Mouse (Mus musculus): Measurements from ENCODE around the gene Neu1.
"Not testable (repeated sequence)": the region's sequence is repeated elsewhere in the genome, so short reads cannot be mapped to it uniquely, and the experiment has no call there.

Gene Neu1

DNA sequence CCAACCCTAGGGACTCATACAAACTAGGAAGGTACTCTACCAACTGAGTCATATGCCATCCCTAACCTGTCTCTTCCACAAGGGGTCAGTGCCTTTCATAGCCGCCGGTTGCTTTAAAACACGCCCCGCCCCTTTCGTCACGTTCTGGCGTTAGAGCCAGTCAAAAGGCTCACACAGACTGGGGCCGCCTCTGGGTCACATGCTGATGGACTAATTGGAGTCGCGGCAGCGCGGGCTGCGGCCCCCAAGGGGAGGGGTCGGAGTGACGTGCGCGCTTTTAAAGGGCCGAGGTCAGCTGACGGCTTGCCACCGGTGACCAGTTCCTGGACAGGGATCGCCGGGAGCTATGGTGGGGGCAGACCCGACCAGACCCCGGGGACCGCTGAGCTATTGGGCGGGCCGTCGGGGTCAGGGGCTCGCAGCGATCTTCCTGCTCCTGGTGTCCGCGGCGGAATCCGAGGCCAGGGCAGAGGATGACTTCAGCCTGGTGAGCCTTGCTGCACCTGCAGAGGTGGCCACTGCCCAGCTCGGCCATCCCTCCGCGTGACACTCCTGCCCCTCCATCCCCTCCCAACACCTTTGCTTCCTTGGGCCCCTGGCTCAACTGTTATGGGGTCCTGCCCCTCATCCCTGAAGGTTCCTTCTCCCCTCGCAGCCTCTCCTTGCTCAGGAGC lies at the start of gene Neu1:
Gene Neu1 (plus strand): TSS at position 193 of the 674 bp plus-strand sequence.
- DNase-seq (ENCODE audit: low read depth in 2 of 2, low spot score in 2 of 2): peak; percentile 91 to 93

DNA sequence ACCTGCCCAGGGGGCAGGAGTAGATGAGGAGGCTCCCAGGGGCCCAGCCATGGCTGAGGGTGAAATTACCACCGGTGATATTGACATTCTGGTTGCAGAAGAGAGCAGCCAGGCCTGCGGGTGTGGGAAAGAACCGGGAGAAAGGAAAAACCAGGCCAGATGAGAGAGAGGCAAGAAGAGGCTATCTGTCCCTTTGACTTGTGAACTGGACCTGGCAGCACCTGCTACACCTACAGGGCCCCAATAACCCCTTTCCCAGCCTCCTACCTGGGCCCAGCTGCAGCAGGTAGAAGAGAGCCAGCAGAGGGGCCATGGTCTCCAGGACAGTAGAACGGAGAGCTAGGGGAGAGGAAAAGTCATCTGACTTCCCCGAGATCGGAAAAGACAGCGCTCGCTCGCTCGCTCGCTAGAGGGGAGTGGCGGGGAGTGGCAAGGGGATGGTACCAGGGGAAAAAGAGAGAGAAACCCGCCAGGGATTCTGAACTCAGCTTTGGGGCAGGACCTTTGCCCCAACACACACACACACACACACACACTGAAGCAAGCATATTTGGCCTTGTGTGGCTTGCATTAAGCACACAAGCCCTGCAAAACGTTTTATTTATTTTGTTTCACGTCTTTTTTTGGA lies 49.3 kb upstream of the Neu1 start, which contains the start of gene Gm20547:
Gene Gm20547 (minus strand): TSS at position 360 of the 628 bp plus-strand sequence.
- no peak for DNase-seq (ENCODE audit: low read depth in 2 of 2, low spot score in 2 of 2)

DNA sequence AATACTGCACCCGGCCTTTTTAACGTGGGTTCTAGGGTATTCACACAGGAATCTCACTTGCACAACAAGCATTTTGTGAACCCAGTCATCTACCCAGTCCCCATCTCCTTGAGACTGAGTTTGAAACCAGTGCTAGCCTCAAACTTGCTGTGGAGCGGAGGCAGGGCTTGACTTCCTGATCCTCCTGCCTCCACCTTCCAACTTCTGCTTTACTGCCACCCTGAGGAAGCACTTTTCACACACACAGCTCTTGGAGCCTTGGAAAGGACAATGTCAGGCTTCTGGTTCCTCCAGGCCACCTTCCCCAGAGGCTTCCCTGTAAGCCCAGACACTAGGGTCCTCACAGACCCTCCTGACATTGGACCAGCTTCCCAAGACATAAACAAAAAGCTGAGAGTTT lies 47.7 kb upstream of the Neu1 start:
- no peak for DNase-seq (ENCODE audit: low read depth in 2 of 2, low spot score in 2 of 2)

DNA sequence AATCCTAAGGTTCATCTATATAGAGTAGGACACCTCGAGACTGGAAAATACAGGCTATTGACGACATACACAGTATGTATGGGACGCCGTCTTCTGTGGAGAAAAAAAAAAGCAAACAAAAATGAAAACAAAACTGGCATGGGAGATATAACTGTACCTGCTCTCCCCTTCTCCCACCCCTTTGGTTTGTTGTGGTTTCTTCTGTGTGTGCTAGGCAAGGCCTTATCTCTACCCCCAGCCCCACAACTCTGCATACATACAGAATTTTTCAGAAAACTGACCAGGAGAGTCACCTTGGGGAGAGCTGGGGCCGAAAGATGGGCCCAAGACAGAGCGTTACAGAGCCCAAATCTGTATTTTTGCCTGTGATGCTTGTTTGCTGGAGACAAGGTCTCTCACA lies 46.3 kb upstream of the Neu1 start:
- DNase-seq (ENCODE audit: low read depth in 2 of 2, low spot score in 2 of 2): no peak

DNA sequence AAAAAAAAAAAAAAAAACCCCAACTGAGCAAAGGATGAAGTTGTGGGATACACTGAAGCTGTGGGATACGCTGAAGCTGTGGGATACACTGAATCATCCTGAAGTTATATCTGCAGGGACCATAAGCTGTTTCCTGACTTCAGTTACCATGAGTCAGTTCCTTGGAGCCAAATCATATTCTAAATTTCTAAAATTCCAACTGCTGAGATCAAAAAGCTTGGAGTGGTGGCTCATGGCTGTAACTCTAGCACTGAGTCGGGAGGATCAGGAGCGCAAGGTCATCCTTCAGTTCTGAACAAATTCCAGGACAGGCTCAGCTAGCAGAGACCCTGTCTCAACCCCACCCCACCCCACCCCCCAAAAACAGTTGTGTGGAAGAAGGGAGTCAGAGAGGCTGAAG lies 45.4 kb upstream of the Neu1 start:
- no peak for DNase-seq (ENCODE audit: low read depth in 2 of 2, low spot score in 2 of 2)

DNA sequence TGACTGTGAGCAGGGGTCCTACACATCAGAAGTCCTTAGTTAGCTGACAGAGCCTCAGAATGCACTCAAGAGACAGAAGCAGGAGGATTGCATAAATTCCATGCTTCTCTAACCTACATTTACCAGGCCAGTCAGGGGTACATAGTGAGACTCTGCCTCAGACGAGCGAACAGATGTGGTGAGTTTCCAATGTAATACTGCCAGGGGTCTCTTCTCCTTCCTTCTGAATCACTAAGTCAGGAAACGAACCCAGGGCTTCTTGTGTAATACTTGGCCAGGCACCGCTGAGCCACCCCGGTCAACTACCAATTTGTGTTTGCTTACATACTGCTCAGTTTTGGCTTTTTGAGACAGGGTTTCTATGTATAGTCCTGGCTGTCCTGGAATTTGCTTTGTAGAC lies 43.1 kb upstream of the Neu1 start:
- no peak for DNase-seq (ENCODE audit: low read depth in 2 of 2, low spot score in 2 of 2)

DNA sequence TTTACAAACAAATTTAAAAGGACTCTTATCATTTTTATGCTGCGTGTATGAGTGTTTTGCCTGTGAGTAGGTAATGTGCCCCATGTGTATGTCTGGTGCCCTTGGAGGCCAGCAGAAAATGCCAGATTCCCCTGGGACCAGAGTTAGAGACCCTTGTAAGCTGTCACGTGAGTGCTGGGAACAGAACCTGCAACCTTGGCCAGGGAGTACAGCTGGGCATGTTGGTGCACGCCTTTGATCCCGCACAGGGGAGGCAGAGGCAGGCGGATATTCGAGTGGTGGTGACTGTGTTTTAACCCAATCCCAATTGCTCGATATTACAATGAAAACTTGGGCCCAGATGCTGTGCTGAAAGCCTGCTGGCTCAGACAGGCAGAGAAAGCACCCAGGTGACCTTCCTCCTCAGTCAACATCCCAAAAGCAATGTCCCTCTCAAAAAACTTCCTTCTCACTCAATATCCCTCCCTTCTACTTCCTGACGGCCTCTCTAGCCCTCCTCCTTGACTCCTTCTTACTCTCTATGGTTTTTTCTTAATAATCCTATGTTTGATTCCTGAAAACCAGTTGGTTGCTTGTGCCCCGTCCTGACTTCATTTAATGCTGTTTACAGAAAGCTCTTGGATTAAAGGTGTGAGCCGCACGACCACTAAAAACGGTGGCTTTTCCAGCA lies 40.8 kb upstream of the Neu1 start:
- DNase-seq (ENCODE audit: low read depth in 2 of 2, low spot score in 2 of 2): no peak

DNA sequence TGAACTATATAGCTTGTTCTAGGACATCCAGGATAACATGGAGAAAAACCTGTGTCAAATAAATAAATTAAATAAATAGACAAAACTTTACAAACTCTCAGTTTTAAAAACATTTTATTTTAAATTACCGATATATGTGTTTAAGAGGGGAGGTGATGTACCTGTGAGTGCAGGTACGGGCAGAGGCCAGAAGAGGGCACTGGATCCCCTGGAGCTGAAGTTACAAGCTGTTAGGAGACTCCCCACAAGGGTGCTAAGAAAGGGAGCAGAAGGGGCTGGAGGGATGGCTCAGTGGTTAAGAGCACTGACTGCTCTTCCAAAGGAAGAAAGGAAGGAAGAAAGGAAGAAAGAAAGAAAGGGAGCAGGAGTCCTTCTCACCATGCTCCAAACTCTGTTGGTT lies 39.7 kb upstream of the Neu1 start:
- DNase-seq (ENCODE audit: low read depth in 2 of 2, low spot score in 2 of 2): no peak

DNA sequence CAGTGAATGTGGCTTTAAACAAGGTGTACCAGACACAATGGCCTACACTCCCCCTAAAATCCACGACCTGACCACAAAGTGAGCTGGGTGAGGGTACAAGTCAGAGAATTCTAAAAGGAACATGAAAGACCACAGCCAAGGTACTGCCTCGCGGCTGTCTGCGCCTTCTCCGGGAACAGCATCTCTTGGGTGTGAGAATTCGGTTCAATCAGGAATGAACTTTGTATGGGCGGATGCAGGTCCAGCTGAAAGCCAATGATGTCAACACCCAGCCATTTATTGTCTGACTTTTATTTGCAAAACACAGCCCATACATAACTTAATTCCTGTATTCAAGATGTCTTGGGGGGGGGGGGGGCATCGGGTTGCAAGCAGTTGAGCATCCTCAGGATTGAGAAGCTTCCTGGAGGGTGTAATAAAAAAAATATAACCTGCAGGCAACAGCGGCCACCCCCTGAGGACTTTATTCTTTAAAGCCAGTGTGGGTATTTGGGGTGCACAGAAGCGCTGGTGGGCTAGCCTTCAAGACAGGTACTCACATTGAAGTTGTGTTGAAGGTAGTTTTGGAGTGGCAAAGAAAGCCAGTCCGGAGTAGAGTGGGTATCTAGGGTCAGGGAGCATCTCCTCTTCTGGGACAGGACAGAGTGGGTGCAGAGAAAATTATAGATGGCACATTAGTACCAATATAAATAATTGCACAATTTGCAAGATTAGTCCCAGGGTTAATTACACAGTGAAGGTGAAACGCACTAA lies 37.8 kb upstream of the Neu1 start:
- DNase-seq (ENCODE audit: low read depth in 2 of 2, low spot score in 2 of 2): no peak

DNA sequence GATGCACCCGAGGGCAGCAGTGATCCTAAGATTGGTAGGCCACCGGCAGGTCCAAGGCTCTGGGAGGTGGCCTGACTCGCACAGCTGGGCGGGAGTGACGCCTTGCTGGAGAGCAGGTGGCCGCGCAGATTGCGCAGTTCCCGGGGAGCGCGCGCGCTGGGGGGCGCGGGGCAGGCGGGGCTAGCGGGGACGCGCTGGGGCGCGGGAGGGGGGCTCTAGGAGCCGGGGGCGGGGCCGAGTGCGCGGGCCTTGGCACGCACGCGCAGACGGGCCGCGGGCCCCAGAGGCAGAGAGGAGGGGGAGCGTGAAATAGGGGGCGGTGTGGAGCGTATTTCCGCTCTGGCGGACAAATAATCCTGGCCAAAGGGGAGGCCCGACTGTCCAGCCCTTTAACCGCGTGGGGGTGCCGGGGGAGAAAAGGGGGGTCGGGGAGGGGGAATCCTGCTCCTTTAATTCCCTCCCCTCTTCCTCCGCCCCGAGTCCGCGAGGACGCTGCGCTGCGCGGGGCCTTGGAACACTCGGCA lies 36.9 kb upstream of the Neu1 start:
- peak; percentile 64 to 74 for DNase-seq (ENCODE audit: low read depth in 2 of 2, low spot score in 2 of 2)

DNA sequence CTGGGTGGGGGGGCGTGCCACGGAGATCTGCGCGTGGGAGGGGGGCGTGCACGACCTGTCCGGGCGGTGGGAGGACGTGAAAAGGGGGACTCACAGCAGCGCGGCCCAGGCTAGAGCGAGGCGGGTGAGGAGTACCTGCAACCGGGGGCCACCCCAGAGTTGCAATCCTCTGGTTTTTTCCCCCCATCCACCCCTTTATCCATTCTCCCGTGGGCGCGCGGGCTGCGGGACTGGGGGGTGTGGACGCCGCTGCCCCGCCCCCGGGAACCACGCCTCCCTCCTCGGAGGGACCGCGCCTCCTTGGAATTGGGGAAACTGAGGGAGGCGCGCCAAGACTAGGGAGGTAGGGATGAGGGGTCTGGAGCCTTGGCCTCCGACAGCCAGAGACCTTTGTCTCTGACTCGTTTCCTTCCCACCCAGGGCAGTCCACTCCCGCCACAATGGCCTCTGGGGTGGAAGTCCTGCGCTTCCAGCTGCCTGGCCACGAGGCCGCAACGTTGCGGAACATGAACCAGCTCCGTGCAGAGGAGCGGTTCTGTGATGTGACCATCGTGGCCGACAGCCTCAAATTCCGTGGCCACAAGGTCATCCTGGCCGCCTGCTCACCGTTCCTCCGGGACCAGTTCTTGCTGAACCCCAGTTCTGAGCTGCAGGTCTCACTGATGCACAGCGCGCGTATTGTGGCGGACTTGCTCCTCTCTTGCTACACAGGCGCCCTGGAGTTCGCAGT lies 36.1 kb upstream of the Neu1 start:
- DNase-seq (ENCODE audit: low read depth in 2 of 2, low spot score in 2 of 2): peak; percentile 21 to 35

DNA sequence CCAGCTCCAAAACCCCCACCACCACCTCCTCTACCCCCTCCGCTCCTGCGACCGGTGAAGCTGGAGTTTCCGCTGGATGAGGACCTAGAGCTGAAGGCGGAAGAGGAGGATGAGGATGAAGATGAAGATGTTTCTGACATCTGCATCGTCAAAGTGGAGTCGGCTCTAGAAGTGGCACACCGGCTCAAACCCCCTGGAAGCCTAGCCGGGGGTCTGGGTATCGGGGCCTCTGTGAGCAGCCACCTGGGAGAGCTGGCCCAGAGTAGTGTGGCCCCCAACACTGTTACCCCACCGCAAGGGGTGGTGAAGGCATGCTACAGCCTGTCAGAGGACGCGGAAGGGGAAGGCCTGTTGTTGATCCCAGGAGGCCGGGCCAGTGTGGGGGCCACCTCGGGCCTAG lies 35.3 kb upstream of the Neu1 start:
- DNase-seq (ENCODE audit: low read depth in 2 of 2, low spot score in 2 of 2): no peak

DNA sequence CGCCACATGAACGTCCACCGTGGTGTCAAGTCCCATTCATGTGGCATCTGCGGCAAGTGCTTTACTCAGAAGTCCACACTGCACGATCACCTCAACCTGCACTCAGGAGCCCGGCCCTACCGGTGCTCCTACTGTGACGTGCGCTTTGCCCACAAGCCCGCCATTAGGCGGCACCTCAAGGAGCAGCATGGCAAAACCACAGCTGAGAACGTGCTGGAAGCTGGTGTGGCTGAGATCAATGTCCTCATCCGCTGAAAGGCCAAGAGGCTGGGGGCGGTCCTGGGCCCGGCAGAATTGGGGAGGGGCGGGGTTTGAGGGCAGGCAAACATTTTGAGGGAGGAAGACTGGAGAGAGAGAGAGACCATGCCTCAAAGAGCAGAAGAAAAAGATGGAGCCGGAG lies 34.7 kb upstream of the Neu1 start:
- peak; percentile 65 to 70 for DNase-seq (ENCODE audit: low read depth in 2 of 2, low spot score in 2 of 2)

DNA sequence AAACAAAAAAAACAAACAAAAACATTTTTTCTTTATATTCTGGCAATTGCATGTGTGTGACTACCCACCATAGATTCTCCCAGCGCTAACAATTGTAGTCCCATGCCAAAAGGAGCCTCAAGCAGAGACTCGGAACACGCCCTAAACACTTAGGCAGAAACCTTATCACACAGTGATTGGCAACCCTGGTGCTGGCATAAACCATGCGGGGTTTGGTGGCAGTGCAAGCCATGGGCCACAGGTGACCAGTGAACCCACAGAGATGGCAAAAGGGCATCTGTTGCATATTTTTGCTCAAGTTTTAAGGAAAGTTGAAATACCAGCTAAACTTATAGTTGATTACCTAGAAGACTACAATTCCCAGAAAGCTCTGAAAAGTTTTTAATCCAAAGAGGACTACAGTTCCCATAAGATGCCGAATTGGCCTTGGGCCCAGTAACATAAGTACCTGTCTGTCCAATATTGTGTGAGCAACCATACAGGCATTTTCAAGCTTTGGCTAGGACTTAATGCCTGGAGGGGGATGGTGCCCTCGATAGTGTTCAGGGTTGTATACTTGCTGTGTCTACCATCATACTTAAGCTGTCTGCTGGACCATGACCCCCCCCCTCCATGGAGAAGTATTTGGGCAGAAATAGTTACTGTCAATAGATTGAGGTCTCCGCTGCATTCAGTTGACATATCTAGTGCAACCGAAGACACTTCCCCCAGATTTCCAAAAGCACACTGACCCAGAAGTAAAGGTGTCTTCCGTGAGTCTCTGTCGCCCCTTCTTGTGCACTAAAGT lies 33.5 kb upstream of the Neu1 start:
- no peak for DNase-seq (ENCODE audit: low read depth in 2 of 2, low spot score in 2 of 2)

DNA sequence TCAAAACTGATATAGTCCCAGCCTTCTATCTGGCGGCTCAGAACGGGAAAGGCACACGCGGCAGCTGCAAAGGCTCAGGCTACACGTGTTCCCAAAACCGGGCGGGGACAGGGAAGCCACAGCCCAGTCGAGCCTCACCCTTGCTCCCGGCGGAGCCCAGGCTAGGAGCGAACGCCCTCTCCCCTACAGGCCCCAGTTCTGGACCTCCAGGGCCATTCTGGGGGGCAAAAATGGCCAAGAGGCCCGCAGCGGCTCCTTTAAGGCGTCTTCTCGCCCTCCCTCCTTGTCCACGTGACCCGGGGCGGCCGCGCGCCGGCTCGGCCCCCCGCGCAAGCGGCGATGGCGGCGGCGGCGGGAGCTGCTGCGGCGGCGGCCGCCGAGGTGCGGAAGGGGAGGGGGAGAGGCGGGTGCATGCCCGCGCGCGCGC lies 32.9 kb upstream of the Neu1 start, which contains the start of the genes C2 and Ehmt2:
Gene C2 (minus strand): TSS at position 106 of the 427 bp plus-strand sequence.
Gene Ehmt2 (plus strand): TSS at position 310 of the 427 bp plus-strand sequence.
- DNase-seq (ENCODE audit: low read depth in 2 of 2, low spot score in 2 of 2): peak; percentile 41 to 57

DNA sequence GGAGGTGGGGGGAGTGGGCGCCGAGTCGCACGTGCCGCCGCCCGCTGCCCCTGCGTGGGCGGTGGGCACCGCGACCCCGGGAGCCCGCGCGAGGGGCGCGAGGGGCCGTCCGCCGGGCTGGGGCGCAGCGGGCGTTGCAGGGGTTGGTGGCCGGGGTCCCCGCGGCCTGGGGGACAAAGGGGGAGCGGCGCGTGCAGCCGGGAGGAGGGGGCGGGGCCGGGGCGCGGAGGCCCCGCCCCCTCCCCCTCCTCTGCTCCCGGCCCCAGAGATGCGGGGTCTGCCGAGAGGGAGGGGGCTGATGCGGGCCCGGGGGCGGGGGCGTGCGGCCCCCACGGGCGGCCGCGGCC lies 32.4 kb upstream of the Neu1 start:
- no peak for DNase-seq (ENCODE audit: low read depth in 2 of 2, low spot score in 2 of 2)

DNA sequence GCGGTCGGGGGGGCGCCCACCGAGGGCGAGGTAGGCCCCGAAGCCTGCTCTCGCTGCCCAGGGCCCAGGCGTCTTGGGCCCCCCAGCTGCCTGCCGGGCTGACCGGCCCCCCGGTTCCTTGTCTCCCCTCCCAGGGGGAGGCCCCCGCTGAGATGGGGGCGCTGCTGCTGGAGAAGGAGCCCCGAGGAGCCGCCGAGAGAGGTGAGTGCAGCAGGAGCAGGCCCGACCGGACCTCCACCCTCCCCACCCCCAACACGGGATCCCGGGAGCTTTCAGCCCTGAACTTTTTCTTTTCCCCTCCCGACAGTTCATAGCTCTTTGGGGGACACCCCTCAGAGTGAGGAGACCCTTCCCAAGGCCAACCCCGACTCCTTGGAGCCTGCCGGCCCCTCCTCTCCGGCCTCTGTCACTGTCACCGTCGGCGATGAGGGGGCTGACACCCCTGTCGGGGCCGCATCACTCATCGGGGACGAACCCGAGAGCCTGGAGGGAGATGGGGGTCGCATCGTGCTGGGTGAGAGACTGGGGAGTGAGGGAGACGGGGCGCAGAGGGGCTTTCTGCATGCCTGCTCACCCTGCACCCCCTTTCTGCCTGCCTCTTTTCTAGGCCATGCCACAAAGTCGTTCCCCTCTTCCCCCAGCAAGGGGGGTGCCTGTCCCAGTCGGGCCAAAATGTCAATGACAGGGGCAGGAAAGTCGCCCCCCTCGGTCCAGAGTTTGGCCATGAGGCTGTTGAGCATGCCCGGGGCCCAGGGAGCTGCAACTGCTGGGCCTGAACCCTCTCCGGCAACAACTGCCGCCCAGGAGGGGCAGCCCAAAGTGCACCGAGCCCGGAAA lies 31.8 kb upstream of the Neu1 start:
- DNase-seq (ENCODE audit: low read depth in 2 of 2, low spot score in 2 of 2): peak; percentile 13 to 28

DNA sequence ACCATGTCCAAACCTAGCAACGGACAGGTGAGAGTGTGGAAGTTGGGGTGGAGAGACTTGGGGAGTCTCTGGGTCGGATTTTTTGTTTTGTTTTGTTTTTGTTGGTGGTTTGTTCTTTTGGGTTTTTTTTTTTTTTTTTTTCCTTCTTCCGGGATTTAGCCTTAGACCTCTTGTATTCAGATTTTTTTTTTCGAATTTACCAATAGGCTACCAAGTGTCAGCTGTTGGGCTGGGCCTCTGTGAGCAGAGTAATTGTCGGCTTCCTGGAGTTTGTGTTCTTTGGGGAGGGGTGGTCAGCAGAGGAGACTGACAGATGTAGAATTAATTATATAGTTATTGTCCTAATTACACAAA lies 31.2 kb upstream of the Neu1 start:
- DNase-seq (ENCODE audit: low read depth in 2 of 2, low spot score in 2 of 2): no peak

DNA sequence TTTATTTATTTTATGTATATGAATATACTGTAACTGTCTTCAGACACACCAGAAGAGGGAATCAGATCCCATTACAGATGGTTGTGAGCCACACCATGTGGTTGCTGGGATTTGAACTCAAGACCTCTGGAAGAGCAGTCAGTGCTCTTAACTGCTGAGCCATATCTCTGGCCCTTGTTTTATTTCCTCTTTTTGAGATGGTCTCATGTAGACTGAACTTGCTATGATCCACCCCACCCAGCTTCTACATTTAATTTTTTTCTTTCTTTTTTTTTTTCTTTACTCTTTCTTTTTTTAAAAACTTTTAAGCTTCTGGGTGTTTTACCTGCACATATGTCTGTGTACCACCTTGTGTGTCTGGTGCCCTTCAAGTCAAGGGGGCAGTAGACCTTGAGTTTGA lies 30.2 kb upstream of the Neu1 start:
- not testable (repeated sequence) for DNase-seq (ENCODE audit: low read depth in 2 of 2, low spot score in 2 of 2)

Data from CD8-positive naive resting alpha-beta T cell, adult 2 months (primary cell).